Mouse (Mus musculus): ENCODE measurements around the gene Csnk1e.

DNA sequence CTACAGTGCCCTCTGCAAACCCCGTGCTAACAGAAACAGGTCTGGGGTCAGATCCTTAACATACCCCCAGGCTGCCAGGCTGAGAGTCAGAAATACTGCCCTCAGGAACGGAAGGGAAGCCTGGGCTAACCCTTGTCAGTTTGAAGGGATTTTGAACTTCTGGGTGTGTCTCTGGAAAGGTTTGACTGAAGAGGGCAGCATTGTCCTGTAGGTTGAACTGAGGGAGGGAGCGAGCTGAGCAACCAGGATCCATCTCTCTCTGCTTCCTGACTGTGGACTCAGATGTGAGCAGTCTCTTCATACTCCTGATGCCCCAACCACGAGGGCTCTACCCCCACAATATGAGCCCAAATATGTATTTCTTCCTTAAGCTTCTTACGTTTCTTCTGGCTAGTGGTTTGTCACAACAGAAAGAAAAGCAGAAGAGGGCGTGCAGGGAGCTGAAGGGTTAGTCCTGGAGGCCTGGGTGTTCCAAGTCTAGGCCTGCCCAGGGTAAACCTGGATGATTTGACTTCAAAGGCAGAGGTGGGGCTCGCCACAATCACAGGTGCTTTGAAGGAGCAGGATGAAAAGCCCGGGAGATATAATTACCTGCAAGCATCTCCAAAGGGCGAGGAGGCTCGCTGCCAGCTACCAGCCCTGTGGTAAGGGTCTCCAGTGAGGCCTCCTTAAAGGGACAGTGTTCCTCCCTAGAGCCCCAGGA lies 43.9 kb downstream of the Csnk1e start:
- no peak for TF ChIP-seq GATA1 (IDR thresholded peaks at IDR 0.05; ENCODE audit: low read length)
- TF ChIP-seq TAL1 (IDR thresholded peaks at IDR 0.05; ENCODE audit: low read length): no peak

Measured in erythroblast, embryonic 14.5 days (primary cell).